Mouse (Mus musculus) MEL (cell line): ENCODE data around the gene Plxna4.

ENCODE experiments used
- HCFC1 ChIP-seq: IDR thresholded peaks from 2 replicates; pipeline ENCODE4 v1.6.1; 2012; ENCODE audit warnings: low read depth, mild to moderate bottlenecking, inconsistent platforms, low read length, improper control_type of control experiment, moderate library complexity
- JUND ChIP-seq: IDR thresholded peaks from 2 replicates; pipeline ENCODE4 v1.6.1; 2011; ENCODE audit warnings: low read depth, mild to moderate bottlenecking, improper control_type of control experiment, low read length
- POLR2AphosphoS2 ChIP-seq: IDR thresholded peaks from 2 replicates; pipeline ENCODE4 v1.6.1; 2011; ENCODE audit warnings: low read length, improper control_type of control experiment
- ZNF384 ChIP-seq: IDR thresholded peaks from 2 replicates; pipeline ENCODE4 v1.6.1; 2012; ENCODE audit warnings: low read depth, mild to moderate bottlenecking, inconsistent platforms, low read length, improper control_type of control experiment

DNA sequence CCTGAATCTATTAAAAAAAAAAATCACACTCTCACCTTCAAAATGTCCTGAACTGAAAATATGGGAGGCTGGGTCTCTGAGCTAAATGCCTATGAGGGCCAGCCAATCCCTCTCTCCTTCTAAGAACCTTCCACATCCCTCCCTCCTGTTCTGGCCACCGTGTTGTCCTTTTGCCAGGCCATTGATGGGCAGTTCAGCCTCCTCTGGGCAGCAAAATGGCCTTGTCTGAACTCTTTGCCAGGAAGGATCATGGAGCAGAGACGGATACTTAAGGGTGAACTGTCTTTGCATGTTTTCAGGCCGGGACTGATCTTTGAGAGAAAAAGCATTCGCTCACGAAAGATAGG lies 408.0 kb downstream of the Plxna4 start:
- TF ChIP-seq HCFC1 (no peak), POLR2AphosphoS2 (no peak), ZNF384 (no peak), JUND (no peak)
